In genomic region chr17:35512916-35513626, GRCm38 (mm10) we compare ENCODE assay signal across 11 mouse cellular contexts. TPM values are rescaled to one million over a fixed set of nuclear protein-coding genes. Genes with fewer than 3 reads are reported as not detected.
A peak's percentile ranks its signal among the peaks of the same experiment; 100 is the strongest.
DNase-seq lines count a peak whose midpoint lies in the region; ATAC-seq and TF ChIP-seq lines count a peak whose summit lies in the region.
"Had no signal": no experiment of that assay in that cellular context is flagged by ENCODE, and none has a peak within 500 bp of the region (broad histone marks: within the 10 kb centered on the region; RNA-seq: fewer than 3 reads in every experiment).

No protein-coding gene starts in this region.

- H3K4me1 ChIP-seq in forebrain, postnatal 0 days (ENCODE audit: insufficient read depth): no peaks in the 10 kb centered on the region; the same call in 1 of the 2 replicates
- H3K4me1 ChIP-seq in forebrain, embryonic 11.5 days (replicated peaks; ENCODE audit: control insufficient read depth, insufficient read depth, low read length): peaks cover 17% of the 10 kb centered on the region
- peaks cover 5 to 16% of the 10 kb centered on the region in 2 experiments for H3K4me1 ChIP-seq in liver, embryonic 14.5 days (replicated peaks; ENCODE audit: control insufficient read depth in 2 of 2, insufficient read depth in 2 of 2, low read length in 1 of 2)
- peaks cover 10% of the 10 kb centered on the region for H3K4me1 ChIP-seq in liver, embryonic 11.5 days (replicated peaks; ENCODE audit: control insufficient read depth, insufficient read depth, low read length)
- peaks cover 78% of the 10 kb centered on the region for H3K4me1 ChIP-seq in E14TG2a.4 (replicated peaks; ENCODE audit: low read depth, low read length)
- H3K4me1 ChIP-seq in cortical plate, adult 2 months (ENCODE audit: control insufficient read depth, insufficient read depth, low read length): no peaks in the 10 kb centered on the region

- H3K9ac ChIP-seq in forebrain, postnatal 0 days: no peak overlapping the region
- H3K9ac ChIP-seq in forebrain, embryonic 11.5 days (ENCODE audit: low read length): no peak overlapping the region
- no peak overlapping the region for H3K9ac ChIP-seq in liver, embryonic 14.5 days (replicated peaks)
- no peak overlapping the region for H3K9ac ChIP-seq in liver, embryonic 11.5 days (ENCODE audit: low read depth, low read length)

- TF ChIP-seq EP300 in liver, embryonic 14.5 days (IDR thresholded peaks at IDR 0.05; ENCODE audit: low read depth): no peak

- no peak for TF ChIP-seq POLR2A in cortical plate, adult 2 months (IDR thresholded peaks at IDR 0.05; ENCODE audit: extremely low read depth, insufficient read depth, low read length)

- H3K4me3 ChIP-seq in forebrain, postnatal 0 days (ENCODE audit: low read depth, low read length): no peak overlapping the region
- no peak overlapping the region for H3K4me3 ChIP-seq in forebrain, embryonic 11.5 days (ENCODE audit: low read depth, low read length)
- no peak overlapping the region for H3K4me3 ChIP-seq in liver, embryonic 14.5 days (ENCODE audit: insufficient read depth in 1 of 2, low read depth in 2 of 2, low read length in 2 of 2)
- H3K4me3 ChIP-seq in liver, embryonic 11.5 days (ENCODE audit: low read depth, low read length): no peak overlapping the region
- no peak overlapping the region for H3K4me3 ChIP-seq in E14TG2a.4 (replicated peaks; ENCODE audit: low read length)
- no peak overlapping the region for H3K4me3 ChIP-seq in cortical plate, adult 2 months (ENCODE audit: insufficient read depth, low read length)

- no peaks in the 10 kb centered on the region for H3K36me3 ChIP-seq in forebrain, postnatal 0 days (ENCODE audit: insufficient read depth)
- H3K36me3 ChIP-seq in forebrain, embryonic 11.5 days (ENCODE audit: control insufficient read depth, insufficient read depth, low read length): no peaks in the 10 kb centered on the region
- peaks cover 10% of the 10 kb centered on the region for H3K36me3 ChIP-seq in liver, embryonic 14.5 days (replicated peaks; ENCODE audit: control insufficient read depth, insufficient read depth, low read depth)
- no peaks in the 10 kb centered on the region for H3K36me3 ChIP-seq in liver, embryonic 11.5 days (ENCODE audit: control insufficient read depth, insufficient read depth, low read length)
- H3K36me3 ChIP-seq in E14TG2a.4 (ENCODE audit: insufficient read depth, low read length): peaks cover 76% of the 10 kb centered on the region

- H3K9me3 ChIP-seq in forebrain, postnatal 0 days (ENCODE audit: low read length): no peaks in the 10 kb centered on the region
- no peaks in the 10 kb centered on the region for H3K9me3 ChIP-seq in forebrain, embryonic 11.5 days (ENCODE audit: control insufficient read depth, low read length)
- H3K9me3 ChIP-seq in liver, embryonic 14.5 days (ENCODE audit: control insufficient read depth, low read length): no peaks in the 10 kb centered on the region
- no peaks in the 10 kb centered on the region for H3K9me3 ChIP-seq in liver, embryonic 11.5 days (ENCODE audit: control insufficient read depth, low read length)
- H3K9me3 ChIP-seq in E14TG2a.4 (ENCODE audit: low read length): no peaks in the 10 kb centered on the region
- H3K9me3 ChIP-seq: G1E had no signal

- H3K27ac ChIP-seq in forebrain, postnatal 0 days (ENCODE audit: low read depth, low read length): no peak overlapping the region
- H3K27ac ChIP-seq in forebrain, embryonic 11.5 days (ENCODE audit: low read depth, low read length): no peak overlapping the region
- no peak overlapping the region for H3K27ac ChIP-seq in liver, embryonic 14.5 days
- H3K27ac ChIP-seq in liver, embryonic 11.5 days (ENCODE audit: low read depth, low read length): no peak overlapping the region
- H3K27ac ChIP-seq in cortical plate, adult 2 months (ENCODE audit: insufficient read depth, low read length): no peak overlapping the region

- WGBS in forebrain, postnatal 0 days: 96% methylated on average over 7 of the region's 7 CpGs
- WGBS in forebrain, embryonic 11.5 days: 94% methylated on average over 7 of the region's 7 CpGs
- 86% methylated on average over 7 of the region's 7 CpGs for WGBS in liver, embryonic 14.5 days (ENCODE audit: insufficient replicate concordance)
- WGBS in liver, embryonic 11.5 days: 90% methylated on average over 7 of the region's 7 CpGs

- no peaks in the 10 kb centered on the region for H3K27me3 ChIP-seq in forebrain, postnatal 0 days (ENCODE audit: insufficient read depth, low read length)
- peaks cover 2% of the 10 kb centered on the region; the same call in 1 of the 2 replicates for H3K27me3 ChIP-seq in forebrain, embryonic 11.5 days (ENCODE audit: control insufficient read depth, insufficient read depth, low read length)
- H3K27me3 ChIP-seq in liver, embryonic 14.5 days (ENCODE audit: control insufficient read depth, insufficient read depth, low read length): peaks cover under 1% of the 10 kb centered on the region; the same call in 1 of the 2 replicates
- peaks cover 15% of the 10 kb centered on the region for H3K27me3 ChIP-seq in liver, embryonic 11.5 days (replicated peaks; ENCODE audit: control insufficient read depth, insufficient read depth, low read length)
- no peaks in the 10 kb centered on the region for H3K27me3 ChIP-seq in E14TG2a.4 (ENCODE audit: insufficient read depth, low read length)

- DNase-seq in forebrain, postnatal 0 days: peak; percentile 20
- no peak for DNase-seq in forebrain, embryonic 11.5 days (ENCODE audit: low spot score)
- no peak for DNase-seq in liver, embryonic 14.5 days (ENCODE audit: low read depth in 3 of 3, low spot score in 3 of 3)
- no peak for DNase-seq in liver, embryonic 11.5 days (ENCODE audit: low spot score)
- DNase-seq in embryo, embryonic 9.5 days (ENCODE audit: extremely low spot score): no peak
- DNase-seq in c-Kit-positive CD71-positive TER-119-positive erythroid progenitor cells, embryonic 14.5 days (ENCODE audit: low spot score): no peak

- no peak overlapping the region for H3K4me2 ChIP-seq in forebrain, postnatal 0 days (ENCODE audit: low read depth)
- no peak overlapping the region for H3K4me2 ChIP-seq in forebrain, embryonic 11.5 days (ENCODE audit: low read depth, low read length, severe bottlenecking)
- H3K4me2 ChIP-seq in liver, embryonic 14.5 days (ENCODE audit: low read depth): no peak overlapping the region
- no peak overlapping the region for H3K4me2 ChIP-seq in liver, embryonic 11.5 days

- no peak for ATAC-seq in forebrain, postnatal 0 days
- ATAC-seq in forebrain, embryonic 11.5 days (replicated peaks; ENCODE audit: low FRiP score): no peak
- ATAC-seq in liver, embryonic 14.5 days (ENCODE audit: insufficient read depth): no peak
- no peak for ATAC-seq in liver, embryonic 11.5 days (replicated peaks; ENCODE audit: low FRiP score)

- peak; percentile 67 for TF ChIP-seq CTCF in forebrain, postnatal 0 days (IDR thresholded peaks at IDR 0.05; ENCODE audit: low read depth)
- TF ChIP-seq CTCF in liver, embryonic 14.5 days (IDR thresholded peaks at IDR 0.05; ENCODE audit: low read depth): peak; percentile 58
- peak; percentile 39 for TF ChIP-seq CTCF in E14TG2a.4 (conservative IDR thresholded peaks at IDR 0.05; ENCODE audit: low read length)
- TF ChIP-seq CTCF in cortical plate, adult 2 months (IDR thresholded peaks at IDR 0.05; ENCODE audit: extremely low read depth, insufficient read depth, low read length): peak; percentile 68

RNA-seq across cellular contexts. Expression of gene Tcf19, which starts 3.6 kb away (rescaled TPM):
- total RNA-seq in forebrain, postnatal 0 days (2014; rRNA removed): 10.7 and 20.8 TPM in 2 replicates
- 10.8 and 11.8 TPM in 2 replicates for polyA plus RNA-seq in forebrain, postnatal 0 days (2015; fragmentation: Nextera tagmentation; extraction: Ambion mirVana)
- 58.4 and 59.4 TPM in 2 replicates for polyA plus RNA-seq in forebrain, embryonic 11.5 days (2014; fragmentation: Nextera tagmentation; extraction: Ambion mirVana)
- polyA plus RNA-seq in liver, embryonic 14.5 days (2012; rRNA removed): 30.0 and 30.5 TPM in 2 replicates
- polyA plus RNA-seq in liver, embryonic 14.5 days (2014; fragmentation: Nextera tagmentation; extraction: Ambion mirVana): 46.0 and 46.2 TPM in 2 replicates
- polyA plus RNA-seq in liver, embryonic 11.5 days (2014; fragmentation: Nextera tagmentation; extraction: Ambion mirVana): 37.3 and 41.2 TPM in 2 replicates
- 10.3 and 11.9 TPM in 2 replicates for polyA plus RNA-seq in cortical plate, adult 2 months (2012; rRNA removed)

RNA-seq across cellular contexts. Expression of gene Cchcr1, which starts 3.8 kb away (rescaled TPM):
- total RNA-seq in forebrain, postnatal 0 days (2014; rRNA removed): 5.6 and 9.6 TPM in 2 replicates
- polyA plus RNA-seq in forebrain, postnatal 0 days (2015; fragmentation: Nextera tagmentation; extraction: Ambion mirVana): 2.5 and 3.2 TPM in 2 replicates
- polyA plus RNA-seq in forebrain, embryonic 11.5 days (2014; fragmentation: Nextera tagmentation; extraction: Ambion mirVana): 17.7 and 18.2 TPM in 2 replicates
- 7.5 and 9.4 TPM in 2 replicates for polyA plus RNA-seq in liver, embryonic 14.5 days (2012; rRNA removed)
- 3.8 and 4.9 TPM in 2 replicates for polyA plus RNA-seq in liver, embryonic 14.5 days (2014; fragmentation: Nextera tagmentation; extraction: Ambion mirVana)
- polyA plus RNA-seq in liver, embryonic 11.5 days (2014; fragmentation: Nextera tagmentation; extraction: Ambion mirVana): 13.4 and 14.2 TPM in 2 replicates
- polyA plus RNA-seq in cortical plate, adult 2 months (2012; rRNA removed): 14.2 and 14.5 TPM in 2 replicates

RNA-seq across cellular contexts. Expression of gene Pou5f1, which starts 7.3 kb away (rescaled TPM):
- not detected in 2 replicates for total RNA-seq in forebrain, postnatal 0 days (2014; rRNA removed)
- not detected in 2 replicates for polyA plus RNA-seq in forebrain, postnatal 0 days (2015; fragmentation: Nextera tagmentation; extraction: Ambion mirVana)
- not detected in 2 replicates for polyA plus RNA-seq in forebrain, embryonic 11.5 days (2014; fragmentation: Nextera tagmentation; extraction: Ambion mirVana)
- not detected in 2 replicates for polyA plus RNA-seq in liver, embryonic 14.5 days (2012; rRNA removed)
- not detected in 2 replicates for polyA plus RNA-seq in liver, embryonic 14.5 days (2014; fragmentation: Nextera tagmentation; extraction: Ambion mirVana)
- polyA plus RNA-seq in liver, embryonic 11.5 days (2014; fragmentation: Nextera tagmentation; extraction: Ambion mirVana): not detected in 2 replicates
- not detected in 2 replicates for polyA plus RNA-seq in cortical plate, adult 2 months (2012; rRNA removed)
- total RNA-seq: left cerebral cortex, adult 18-20 months had no signal
- polyA plus RNA-seq: G1E had no signal

RNA-seq across cellular contexts. Expression of gene Psors1c2, which starts 19.9 kb away (rescaled TPM):
- 0.54 and 0.76 TPM in 2 replicates for total RNA-seq in forebrain, postnatal 0 days (2014; rRNA removed)
- 0.29 and 0.31 TPM in 2 replicates for polyA plus RNA-seq in forebrain, postnatal 0 days (2015; fragmentation: Nextera tagmentation; extraction: Ambion mirVana)
- 1.3 and 1.4 TPM in 2 replicates for polyA plus RNA-seq in forebrain, embryonic 11.5 days (2014; fragmentation: Nextera tagmentation; extraction: Ambion mirVana)
- polyA plus RNA-seq in liver, embryonic 14.5 days (2012; rRNA removed): 0.05 and 0.09 TPM in 2 replicates
- polyA plus RNA-seq in liver, embryonic 14.5 days (2014; fragmentation: Nextera tagmentation; extraction: Ambion mirVana): not detected in 2 replicates
- 0.69 TPM in 1 of 2 replicates, not detected in the other for polyA plus RNA-seq in liver, embryonic 11.5 days (2014; fragmentation: Nextera tagmentation; extraction: Ambion mirVana)
- polyA plus RNA-seq in cortical plate, adult 2 months (2012; rRNA removed): 1.1 and 1.2 TPM in 2 replicates
- total RNA-seq: hematopoietic stem cell, adult 5-6 weeks had no signal

RNA-seq across cellular contexts. Expression of gene Cdsn, which starts 38.9 kb away (rescaled TPM):
- 0.43 TPM in 1 of 2 replicates, not detected in the other for total RNA-seq in forebrain, postnatal 0 days (2014; rRNA removed)
- polyA plus RNA-seq in forebrain, postnatal 0 days (2015; fragmentation: Nextera tagmentation; extraction: Ambion mirVana): 0.18 and 0.20 TPM in 2 replicates
- not detected in 2 replicates for polyA plus RNA-seq in forebrain, embryonic 11.5 days (2014; fragmentation: Nextera tagmentation; extraction: Ambion mirVana)
- not detected in 2 replicates for polyA plus RNA-seq in liver, embryonic 14.5 days (2012; rRNA removed)
- not detected in 2 replicates for polyA plus RNA-seq in liver, embryonic 14.5 days (2014; fragmentation: Nextera tagmentation; extraction: Ambion mirVana)
- 0.17 TPM in 1 of 2 replicates, not detected in the other for polyA plus RNA-seq in liver, embryonic 11.5 days (2014; fragmentation: Nextera tagmentation; extraction: Ambion mirVana)
- polyA plus RNA-seq in cortical plate, adult 2 months (2012; rRNA removed): 1.8 and 1.9 TPM in 2 replicates
- total RNA-seq: G1E; hematopoietic stem cell, adult 5-6 weeks had no signal
- polyA plus RNA-seq: G1E had no signal
